Mouse (Mus musculus) heart, postnatal 25 days (tissue): Measurements from ENCODE around the gene Rap1gap2. TPM values are rescaled to one million over a fixed set of nuclear protein-coding genes. Genes with fewer than 3 reads are reported as not detected.

Experiments
- DNase-seq: peaks from one replicate; pipeline ENCODE4 v3.0.0; 2022; ENCODE audit warnings: low spot score
- intact Hi-C: fragments of 180-260 bp; cut with DNase I; formaldehyde crosslinking; loops from one replicate; pipeline ENCODE4 v1.15.1; 2025
- total RNA-seq, 2 experiments: library from RNA; stranded (reverse); gene quantifications; 2 replicates each; pipeline ENCODE4 v1.2.3; 2021

Rap1gap2 gene
- 10 to 100 TPM; 85.8 to 86.8 TPM for total RNA-seq

DNA sequence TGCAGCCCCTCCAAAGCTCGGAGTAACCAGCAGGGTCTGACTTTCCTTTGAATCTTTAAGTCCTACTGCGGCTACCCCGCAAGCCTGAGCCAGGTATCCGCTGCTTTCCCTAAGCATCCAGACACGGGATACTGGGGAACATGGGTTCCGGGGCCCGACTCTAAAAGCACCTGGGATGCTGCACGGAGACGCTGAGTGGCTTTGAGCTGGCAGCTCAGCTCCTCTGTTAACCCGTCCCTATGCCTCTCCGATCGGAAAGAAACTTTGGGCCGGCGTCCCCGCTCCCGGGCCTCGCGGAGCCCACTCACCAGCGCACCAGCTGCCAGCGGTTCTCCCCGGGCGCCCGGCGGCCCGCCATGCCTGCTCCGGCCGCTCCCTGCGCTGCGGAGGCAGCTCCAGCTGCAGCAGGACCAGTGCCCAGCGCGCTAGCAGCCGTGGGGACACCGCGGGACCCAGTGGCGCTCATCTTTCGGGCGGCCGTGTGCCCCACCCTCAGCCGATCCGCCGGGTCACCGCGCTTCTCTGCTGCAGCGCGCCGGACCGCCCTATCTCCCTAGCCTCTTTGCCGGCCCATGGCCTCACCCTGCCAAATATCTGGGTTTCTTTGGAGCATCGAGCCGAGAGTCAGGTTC lies at the start of gene Rap1gap2:
Gene Rap1gap2, minus strand, starts transcription at position 371 of the 632 bp plus-strand sequence.
- DNase-seq = no peak
- intact Hi-C loops = no loop called here

DNA sequence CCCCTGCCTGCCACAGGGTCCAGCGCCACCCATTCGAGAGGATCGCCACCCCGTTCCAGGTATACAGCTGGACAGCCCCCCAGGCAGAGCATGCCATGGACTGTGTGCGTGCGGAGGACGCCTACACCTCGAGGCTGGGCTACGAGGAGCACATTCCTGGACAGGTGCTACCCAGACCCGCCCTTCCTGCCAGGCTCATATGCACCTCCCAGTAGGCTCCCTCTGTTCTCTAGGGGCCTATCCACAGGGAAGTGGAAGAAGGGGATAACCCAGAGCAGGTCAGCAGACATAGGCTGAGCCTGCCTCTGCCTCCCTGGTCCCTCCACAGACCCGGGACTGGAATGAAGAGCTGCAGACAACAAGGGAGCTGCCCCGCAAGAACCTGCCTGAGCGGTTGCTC lies 49.6 kb upstream of the Rap1gap2 start:
- intact Hi-C loops = no loop called here
- DNase-seq = no peak

DNA sequence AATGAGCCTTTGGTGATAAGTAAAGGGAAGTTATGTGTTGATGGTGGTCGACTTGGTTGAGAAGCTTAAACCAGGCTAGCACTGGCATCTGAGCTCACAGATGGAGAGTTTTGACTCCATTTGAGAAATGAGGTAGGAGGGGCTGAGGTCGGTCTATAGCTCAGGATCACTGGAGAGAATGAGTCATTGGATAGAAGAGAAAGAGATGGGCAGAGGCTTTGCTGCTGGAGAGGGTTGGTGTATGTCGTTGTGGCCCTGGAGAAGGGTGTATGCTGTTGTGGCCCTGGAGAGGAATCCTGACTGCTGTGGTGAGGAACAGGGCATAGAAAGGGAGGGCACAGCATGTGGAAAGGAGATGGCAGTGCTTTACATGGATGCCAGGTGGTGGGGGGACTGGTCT lies 45.2 kb upstream of the Rap1gap2 start:
- no peak for DNase-seq
- intact Hi-C loops = no loop called here

DNA sequence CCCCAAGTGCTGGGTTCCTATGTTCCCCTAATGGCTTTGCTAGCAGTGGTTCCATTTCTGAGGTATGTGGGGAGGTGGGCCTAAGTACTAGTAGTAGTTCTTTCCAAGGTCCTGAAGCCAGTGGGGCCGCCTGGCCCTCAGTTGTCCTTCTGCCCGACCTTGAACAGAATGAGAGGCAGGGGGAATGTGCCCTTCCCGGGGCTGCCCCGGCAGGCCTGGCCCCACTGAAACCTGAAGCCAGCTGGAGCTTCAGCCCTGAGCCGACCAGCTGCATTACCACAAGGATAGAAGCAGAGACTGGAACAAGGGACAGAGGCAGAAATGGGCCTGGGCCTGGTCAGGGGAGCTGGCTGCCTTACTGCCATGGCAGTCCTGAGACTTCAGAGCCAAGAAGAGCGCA lies 42.7 kb upstream of the Rap1gap2 start:
- no peak for DNase-seq
- intact Hi-C loops = loop anchor here (5.0 kb wide), 1 partner anchor 119 kb away; the partner anchor contains the start of gene Mettl16

DNA sequence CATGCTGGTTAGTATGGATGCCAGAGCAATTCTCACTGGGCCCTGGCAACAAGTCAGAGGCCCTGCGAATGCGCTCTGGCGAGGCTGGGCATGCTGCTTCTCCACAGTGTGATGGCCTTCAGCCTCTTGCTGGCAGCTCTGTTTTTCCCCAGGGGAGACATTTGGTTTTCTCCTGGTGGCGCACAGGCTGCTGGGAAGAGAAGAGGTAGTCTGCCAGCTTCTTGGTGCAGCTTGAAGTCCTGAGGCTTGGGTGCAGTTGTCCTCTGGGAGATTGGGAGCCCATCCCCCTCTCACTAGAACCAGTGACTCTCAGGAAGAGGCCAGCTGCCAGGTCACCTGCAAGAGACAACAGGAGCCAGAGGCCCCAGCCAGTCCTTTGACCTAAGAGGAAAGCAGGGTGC lies 42.1 kb upstream of the Rap1gap2 start:
- no peak for DNase-seq
- intact Hi-C loops = loop anchor here (5.0 kb wide), 1 partner anchor 120 kb away; the partner anchor contains the start of gene Mettl16

DNA sequence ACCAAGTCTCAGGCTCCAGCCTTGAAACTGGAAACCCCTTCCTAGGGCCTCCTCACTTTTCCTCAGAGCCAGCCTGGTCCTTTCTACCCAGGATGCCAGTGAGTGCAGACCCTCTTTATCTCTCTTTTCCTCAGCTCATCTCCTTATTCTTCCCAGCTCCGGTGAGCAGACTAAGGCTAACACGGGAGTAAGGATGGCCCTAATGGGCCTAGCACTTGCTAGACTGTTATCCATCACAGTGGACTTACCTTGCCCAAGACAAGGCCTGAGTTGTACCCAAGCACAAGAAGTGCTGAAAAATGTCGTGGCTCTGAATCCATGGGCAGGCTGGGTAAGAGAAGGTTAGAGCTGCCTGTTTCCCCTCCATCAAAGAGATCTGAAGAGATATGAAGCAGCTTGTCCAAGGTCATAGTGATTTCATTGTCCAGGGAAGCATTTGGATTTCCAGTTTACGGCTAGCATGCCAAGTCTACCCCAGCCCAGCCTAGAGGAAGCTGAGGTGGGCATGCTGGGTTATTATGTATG lies 39.9 kb upstream of the Rap1gap2 start:
- DNase-seq = no peak
- intact Hi-C loops = loop anchor here (5.0 kb wide), 1 partner anchor 122 kb away; the partner anchor contains the start of gene Mettl16

DNA sequence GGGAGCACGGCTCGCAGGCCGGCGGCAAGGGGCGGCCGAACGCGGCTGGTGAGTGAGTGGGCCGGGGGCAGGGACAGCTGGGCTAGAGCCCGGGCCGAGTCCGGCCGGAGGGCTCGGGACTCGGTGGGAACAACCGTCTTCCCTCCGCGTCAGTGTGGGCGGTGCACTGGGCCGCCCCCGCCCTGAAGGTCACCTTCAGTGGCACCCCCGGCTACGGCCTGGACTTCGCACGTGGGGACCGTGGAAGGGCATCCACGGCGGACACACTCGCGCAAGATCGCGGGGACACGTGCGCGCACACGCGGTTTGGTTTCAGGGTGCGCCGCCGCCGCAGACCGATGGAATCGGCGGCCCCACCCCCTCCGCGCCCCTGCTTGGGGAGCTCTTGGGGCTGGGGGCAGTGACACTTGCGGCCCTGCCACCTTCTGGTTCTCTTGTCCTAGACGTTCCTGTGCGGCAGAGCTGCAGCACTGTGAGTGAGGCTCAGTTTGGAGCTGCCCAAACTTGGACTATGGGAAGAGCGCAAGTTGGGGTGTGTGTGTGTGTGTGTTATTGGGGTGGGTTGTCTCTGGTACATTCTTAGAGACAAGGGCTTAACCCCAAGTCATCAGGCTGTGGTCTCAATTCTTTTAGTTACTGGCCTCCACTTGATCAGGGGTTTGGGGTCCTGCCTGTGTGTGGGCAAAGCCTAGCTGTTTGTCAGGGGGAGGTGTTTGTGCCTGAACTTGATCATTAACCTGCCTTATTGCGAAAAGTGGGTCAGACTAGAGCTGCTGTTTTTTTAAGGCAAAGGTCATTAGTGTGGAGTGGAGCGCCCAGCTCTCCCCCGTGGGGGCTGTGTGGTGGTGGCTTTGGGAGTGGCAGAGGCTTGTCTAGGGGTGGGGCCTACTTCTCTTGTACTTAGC lies 39.2 kb upstream of the Rap1gap2 start:
- DNase-seq = no peak
- intact Hi-C loops = loop anchor here (2.0 to 5.0 kb wide), 2 partner anchors 75 to 122 kb away; partner anchors contain the start of genes Mettl16 and Pafah1b1

DNA sequence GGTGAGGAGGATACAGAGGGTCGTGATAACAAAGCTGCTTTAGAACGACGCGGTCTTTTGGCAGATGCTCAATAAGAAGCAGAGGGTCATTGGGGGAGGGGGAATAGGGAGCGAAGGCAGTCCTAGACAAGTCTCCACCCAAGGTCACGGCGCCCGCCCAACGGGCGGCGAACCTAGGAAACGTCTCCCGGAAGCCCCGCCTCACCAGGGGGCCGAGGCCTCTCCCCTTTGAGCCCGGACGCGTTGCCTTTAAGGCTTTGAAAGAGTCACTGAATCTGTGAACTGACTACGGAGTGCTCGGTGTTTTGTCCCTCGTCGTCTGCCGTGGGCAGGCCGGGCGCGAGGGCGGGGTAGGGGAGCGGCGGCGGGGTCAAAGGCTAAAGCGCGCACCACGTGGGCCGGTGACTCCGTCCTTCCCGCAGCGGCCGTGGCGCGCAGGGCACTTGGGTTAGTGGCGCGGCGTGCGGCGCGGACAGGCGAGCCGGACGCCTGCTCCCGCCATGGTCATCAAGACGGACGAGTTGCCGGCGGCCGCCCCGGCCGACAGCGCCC lies 38.5 kb upstream of the Rap1gap2 start, which contains the start of gene Cluh:
Gene Cluh, plus strand, starts transcription at position 401 of the 552 bp plus-strand sequence.
- intact Hi-C loops = loop anchor here (2.0 kb wide), 1 partner anchor 76 kb away; the partner anchor contains the start of gene Pafah1b1
- peak; percentile 97 for DNase-seq

DNA sequence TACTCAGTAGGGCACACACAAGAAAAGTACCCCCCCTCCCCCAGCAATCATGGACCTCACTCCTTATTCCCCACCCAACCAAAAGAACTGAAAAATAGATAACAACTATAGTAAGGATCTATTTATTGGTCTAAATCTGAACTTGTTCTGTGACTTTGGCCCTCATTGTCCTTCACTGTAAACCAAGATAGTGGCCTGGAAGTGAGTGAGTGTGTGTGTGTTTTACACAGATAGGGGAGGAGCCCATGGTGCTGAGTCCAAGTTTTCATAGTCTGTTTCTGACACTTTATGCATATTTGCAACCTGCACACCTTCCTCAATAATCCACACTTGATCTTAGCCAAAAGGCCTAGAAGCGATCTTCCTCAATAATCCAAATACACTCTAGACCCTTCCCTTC lies 38.0 kb upstream of the Rap1gap2 start:
- DNase-seq = no peak
- intact Hi-C loops = loop anchor here (2.0 kb wide), 1 partner anchor 76 kb away; the partner anchor contains the start of gene Pafah1b1

DNA sequence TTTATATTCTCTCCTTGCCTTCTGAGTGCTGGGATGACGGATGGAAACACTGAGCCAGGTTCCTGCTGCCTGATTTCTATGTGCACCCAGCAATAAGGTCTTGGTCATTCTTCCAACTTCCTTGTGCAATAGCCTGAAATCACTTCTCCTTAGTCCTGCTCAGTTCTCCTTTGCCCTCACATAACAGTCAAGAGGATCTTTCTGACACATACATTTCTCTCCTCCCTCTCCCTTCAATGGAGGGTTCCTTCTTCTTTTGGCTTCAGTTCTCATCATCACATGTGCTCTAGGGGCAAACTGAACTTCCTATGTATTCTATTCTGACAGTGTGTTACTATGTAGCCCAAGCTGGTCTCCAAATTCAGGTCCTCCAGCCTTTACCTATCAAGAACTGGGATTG lies 37.3 kb upstream of the Rap1gap2 start:
- intact Hi-C loops = loop anchor here (2.0 kb wide), 1 partner anchor 77 kb away; the partner anchor contains the start of gene Pafah1b1
- DNase-seq = no peak

DNA sequence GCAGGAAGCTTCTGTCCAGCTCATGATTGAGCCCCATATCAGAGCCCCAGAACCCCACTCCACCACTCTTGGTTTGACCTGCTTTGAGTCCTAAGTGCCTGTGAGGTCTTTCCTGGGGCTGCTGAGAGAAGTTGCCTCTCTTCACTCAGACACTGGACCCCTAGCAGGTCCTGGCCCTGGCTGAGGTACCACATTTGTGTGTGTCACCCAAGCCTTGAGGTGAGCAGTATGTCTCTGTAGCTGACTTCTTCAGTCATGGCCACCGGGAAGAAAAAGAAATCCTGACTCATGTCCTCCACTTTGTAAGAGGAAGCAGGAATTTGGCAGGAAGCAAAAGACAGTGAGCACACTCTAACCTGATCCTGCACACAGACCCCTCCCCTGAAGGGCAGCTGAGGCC lies 28.9 kb upstream of the Rap1gap2 start:
- intact Hi-C loops = loop anchor here (2.0 to 5.0 kb wide), 2 partner anchors 129 to 203 kb away; no protein-coding TSS in a partner anchor
- no peak for DNase-seq

DNA sequence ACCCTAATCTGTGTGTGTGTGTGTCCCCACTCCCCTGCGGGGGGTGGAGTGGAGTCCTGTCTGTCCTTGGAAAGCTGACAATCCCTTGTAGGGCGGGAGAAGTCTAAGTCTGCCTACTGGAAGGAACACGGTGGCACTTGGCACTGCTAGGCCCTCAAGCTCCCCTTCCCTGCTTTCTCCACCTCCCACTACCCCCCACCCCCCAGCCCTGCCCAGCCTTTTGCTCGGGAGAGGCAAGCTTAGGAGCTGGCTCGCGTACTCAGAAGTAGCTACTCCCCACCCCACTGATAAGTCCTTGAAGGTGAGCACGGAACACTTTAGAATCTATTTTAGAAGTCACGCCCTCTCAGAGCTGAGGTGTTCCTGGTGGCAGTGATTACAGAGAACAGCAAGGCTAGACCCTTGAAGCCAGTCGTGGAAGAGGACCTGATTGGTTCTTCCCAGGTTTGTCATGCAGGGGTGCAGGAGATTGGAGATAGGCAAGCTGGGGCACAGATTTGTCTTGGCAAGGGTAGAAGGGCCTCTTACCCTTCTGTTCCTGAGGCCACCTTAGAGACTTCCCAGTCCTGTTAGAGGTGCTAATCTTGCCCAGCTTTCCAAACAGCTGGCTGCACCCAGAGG lies 28.2 kb upstream of the Rap1gap2 start:
- intact Hi-C loops = loop anchor here (2.0 to 5.0 kb wide), 2 partner anchors 130 to 203 kb away; no protein-coding TSS in a partner anchor
- no peak for DNase-seq

DNA sequence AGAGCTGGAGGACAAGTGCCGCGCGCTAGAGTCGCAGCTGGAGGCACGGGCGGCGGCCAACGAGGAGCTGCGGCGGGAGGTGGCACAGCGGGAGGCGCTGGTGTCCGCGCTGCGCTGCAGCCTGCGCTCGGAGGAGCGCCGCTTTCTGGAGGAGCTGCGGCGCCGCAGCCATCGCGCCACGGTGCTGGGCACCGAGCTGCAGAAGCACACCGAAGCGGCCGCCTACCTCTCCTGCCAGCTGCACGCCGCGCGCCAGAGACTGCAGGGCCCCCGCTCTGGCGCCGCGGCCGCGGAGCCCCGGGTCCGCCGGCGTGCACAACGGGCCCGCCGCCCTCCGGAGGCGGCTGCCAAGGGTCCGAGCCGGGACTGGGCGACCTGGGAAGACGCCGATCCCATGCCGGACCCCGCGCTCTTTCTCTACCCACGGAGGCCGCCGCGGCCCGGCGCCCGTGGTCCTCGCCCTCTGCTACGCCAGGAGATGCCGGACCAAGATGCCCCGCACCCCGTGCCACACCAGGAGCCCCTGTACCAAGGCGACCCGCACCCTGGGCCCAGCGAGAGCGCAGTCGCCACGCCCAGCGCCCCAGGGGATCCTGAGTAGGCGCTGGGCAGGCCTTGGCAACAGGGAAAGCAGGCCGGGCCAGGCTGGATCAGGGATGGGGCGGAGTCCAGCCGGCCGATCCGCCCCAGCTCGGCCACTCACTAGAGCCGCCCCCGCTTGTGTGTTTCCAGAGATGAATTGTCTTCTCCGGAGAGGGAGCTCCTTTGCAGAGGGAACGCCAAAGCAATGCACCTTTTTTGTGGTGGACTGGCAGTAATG lies 27.5 kb upstream of the Rap1gap2 start:
- intact Hi-C loops = loop anchor here (2.0 to 5.0 kb wide), 2 partner anchors 131 to 204 kb away; no protein-coding TSS in a partner anchor
- DNase-seq = peak; percentile 72

DNA sequence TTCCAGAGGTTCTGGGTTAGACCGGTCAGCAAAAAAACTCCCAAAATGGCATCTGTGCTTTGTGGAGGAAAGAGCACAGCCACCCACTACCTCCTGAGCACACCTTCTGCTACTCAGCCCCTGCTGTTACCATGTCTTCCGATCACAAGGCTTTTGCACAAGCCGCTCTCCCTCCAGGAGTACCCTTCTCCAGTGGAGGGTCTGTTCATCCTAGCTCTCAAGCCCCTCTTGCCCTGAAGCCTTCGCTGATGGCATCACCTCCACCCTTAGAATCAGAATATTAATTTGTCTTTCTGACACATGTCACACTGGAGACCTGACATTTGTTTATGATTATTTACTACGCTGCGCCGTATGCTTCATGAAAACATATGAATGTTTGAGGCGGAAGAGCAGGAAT lies 26.8 kb upstream of the Rap1gap2 start:
- no peak for DNase-seq
- intact Hi-C loops = loop anchor here (5.0 kb wide), 1 partner anchor 205 kb away; no protein-coding TSS in a partner anchor

DNA sequence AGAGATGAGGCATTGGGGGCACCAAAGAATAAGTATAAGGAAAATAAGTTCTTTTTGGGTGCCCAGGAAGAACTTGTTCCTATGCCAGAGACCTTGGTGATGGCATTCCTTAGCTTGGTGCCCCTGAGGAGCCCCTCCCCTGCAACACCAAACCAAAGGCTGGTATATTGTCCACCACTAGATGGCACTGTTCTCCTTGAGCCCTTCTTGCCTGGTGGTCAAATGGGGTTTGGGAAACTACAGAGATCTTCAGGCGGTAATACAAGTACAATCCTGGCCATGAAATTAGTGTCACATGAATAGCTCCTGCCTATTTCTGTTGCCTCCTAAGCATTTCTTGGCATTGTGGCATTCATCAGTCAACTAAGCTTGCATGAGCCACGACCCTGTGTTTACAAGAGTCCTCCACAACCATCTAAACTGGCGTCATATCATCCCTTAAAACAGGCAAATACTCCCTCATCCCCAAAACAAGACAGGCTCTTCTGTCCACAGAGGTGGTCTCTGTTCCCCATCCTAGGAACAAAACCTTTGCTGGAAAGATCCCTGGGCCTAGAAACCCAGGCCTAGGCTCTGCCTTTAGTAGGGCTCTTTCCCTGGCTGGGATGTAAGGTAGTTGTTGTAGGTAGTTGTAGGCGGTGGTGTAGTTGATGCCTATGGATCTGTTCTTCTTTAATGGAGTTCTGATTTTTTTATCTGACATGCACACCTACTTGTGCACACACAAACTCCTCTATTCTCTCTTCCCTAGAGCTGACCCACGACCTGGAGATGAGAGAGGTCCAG lies 24.0 kb upstream of the Rap1gap2 start:
- peak; percentile 21 for DNase-seq

DNA sequence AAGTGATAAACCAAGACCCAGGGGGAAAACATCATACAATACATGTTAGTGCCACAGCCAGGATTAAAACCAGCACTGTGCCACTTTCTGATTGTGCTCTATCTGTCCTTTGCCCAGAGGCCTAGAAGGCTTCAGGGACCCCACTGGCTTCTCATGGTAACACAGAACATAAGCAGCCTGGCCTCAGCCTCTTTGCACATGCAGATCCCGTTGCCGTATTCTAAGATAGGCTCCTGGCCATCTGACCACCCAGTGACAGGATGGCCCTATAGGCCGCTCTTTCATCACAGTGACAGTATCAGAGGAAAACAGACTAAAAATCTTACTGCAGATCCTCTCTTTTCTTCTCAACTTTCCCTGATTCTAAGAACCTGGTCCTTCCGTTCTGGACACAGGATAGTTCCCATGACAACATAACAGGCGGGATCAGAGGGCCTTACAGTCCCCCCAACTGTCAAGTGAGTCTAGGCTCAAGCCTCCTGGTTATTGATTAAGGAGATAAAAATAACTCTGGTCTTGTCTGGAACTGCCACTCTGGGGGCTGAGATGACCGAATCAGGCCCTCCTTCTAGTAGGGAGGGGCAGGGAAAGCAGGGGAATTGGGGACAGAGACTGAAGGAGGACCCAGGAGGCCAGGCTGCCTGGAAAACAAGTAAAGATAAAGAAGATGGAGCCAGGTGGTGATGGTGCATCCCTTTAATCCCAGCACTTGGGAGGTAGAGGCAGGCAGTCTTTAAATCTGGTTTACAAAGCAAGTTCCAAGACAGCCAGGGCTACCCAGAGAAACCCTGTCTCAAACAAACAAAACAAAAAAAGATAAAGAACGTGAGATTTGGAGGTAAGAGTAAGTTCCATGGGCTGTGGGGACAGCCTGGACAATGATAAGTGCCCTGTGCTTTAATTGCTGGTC lies 21.4 kb upstream of the Rap1gap2 start:
- no peak for DNase-seq
- intact Hi-C loops = no loop called here

More for the DNA sequence above, 24.0 kb upstream of the Rap1gap2 start:
- intact Hi-C loops = loop anchor here (2.0 to 5.0 kb wide), 2 partner anchors 182 to 208 kb away; no protein-coding TSS in a partner anchor

DNA sequence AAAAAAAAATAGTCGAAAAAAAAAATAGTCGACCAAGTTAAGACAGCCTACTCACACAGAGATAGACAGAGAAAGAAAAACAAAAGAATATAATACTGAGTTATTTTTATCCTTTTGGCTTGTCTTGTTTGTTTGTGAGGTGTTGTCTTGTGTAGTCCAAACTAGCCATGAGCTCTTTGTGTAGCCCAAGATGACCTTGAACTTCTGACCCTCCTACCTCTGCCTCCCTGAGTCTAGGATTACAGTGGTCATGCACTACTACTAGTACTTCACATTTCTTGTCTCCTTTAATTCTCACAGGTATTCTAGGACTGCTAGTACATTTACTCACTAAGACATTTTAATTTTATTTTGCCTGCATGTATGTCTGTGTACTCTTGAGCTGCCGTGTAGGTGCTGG lies 16.8 kb upstream of the Rap1gap2 start:
- intact Hi-C loops = no loop called here
- no peak for DNase-seq
